Mouse (Mus musculus) right cerebral cortex, postnatal 4 days (tissue): Measurements from ENCODE around the gene Srl.
"Not testable (repeated sequence)": the region's sequence is repeated elsewhere in the genome, so short reads cannot be mapped to it uniquely, and the experiment has no call there.

ENCODE experiments used
- DNase-seq: peaks from one replicate; pipeline ENCODE4 v3.0.0-alpha.2; 2022

Srl gene

GRCm38 (mm10) chr16:4552829-4553550 is 11.4 kb upstream of the Srl start:
- DNase-seq = no peak

- DNase-seq = no peak
Observed at GRCm38 (mm10) chr16:4551885-4552284, 10.3 kb upstream of the Srl start.

GRCm38 (mm10) chr16:4551056-4551455 is 9.4 kb upstream of the Srl start:
- DNase-seq = peak; percentile 73

GRCm38 (mm10) chr16:4548953-4549688 is 7.5 kb upstream of the Srl start:
- no peak for DNase-seq

GRCm38 (mm10) chr16:4547611-4548010 is 6.0 kb upstream of the Srl start:
- DNase-seq = no peak

- DNase-seq = no peak
Observed at GRCm38 (mm10) chr16:4546838-4547237, 5.2 kb upstream of the Srl start.

- no peak for DNase-seq
Observed at GRCm38 (mm10) chr16:4544845-4545244, 3.2 kb upstream of the Srl start.

GRCm38 (mm10) chr16:4543266-4543665 is 1.6 kb upstream of the Srl start:
- DNase-seq = no peak

- DNase-seq = no peak
Observed at GRCm38 (mm10) chr16:4542236-4542774, 689 bp upstream of the Srl start.

- DNase-seq = no peak
Observed at GRCm38 (mm10) chr16:4541033-4541432, 583 bp downstream of the Srl start.

- DNase-seq = no peak
Observed at GRCm38 (mm10) chr16:4540064-4540775, 1.4 kb downstream of the Srl start.

- DNase-seq = no peak
Observed at GRCm38 (mm10) chr16:4539521-4539920, 2.1 kb downstream of the Srl start.

- DNase-seq = no peak
Observed at GRCm38 (mm10) chr16:4537616-4538358, 3.8 kb downstream of the Srl start.

GRCm38 (mm10) chr16:4527373-4527772 is 14.2 kb downstream of the Srl start:
- not testable (repeated sequence) for DNase-seq

GRCm38 (mm10) chr16:4523313-4524004 is 18.2 kb downstream of the Srl start:
- DNase-seq = no peak

- no peak for DNase-seq
Observed at GRCm38 (mm10) chr16:4522879-4523278, 18.7 kb downstream of the Srl start.

GRCm38 (mm10) chr16:4521735-4522530 is 19.7 kb downstream of the Srl start:
- DNase-seq = no peak

GRCm38 (mm10) chr16:4521074-4521667 is 20.4 kb downstream of the Srl start:
- DNase-seq = no peak

- DNase-seq = no peak
Observed at GRCm38 (mm10) chr16:4520673-4521072, 20.9 kb downstream of the Srl start.

GRCm38 (mm10) chr16:4519825-4520224 is 21.8 kb downstream of the Srl start:
- no peak for DNase-seq

- DNase-seq = no peak
Observed at GRCm38 (mm10) chr16:4519157-4519556, 22.5 kb downstream of the Srl start.
